In genomic region chr14:123032435-123032834, GRCm38 (mm10) we compare ENCODE assay signal across 18 mouse cellular contexts. TPM values are rescaled to one million over a fixed set of nuclear protein-coding genes. Genes with fewer than 3 reads are reported as not detected.
DNase-seq lines count a peak whose midpoint lies in the region; ATAC-seq lines count a peak whose summit lies in the region.
"Had no signal": no experiment of that assay in that cellular context is flagged by ENCODE, and none has a peak within 500 bp of the region (broad histone marks: within the 10 kb centered on the region; RNA-seq: fewer than 3 reads in every experiment).

No protein-coding gene starts in this region.

- H3K4me1 ChIP-seq in neural tube, embryonic 13.5 days (replicated peaks) = 0 out of 2 replicates have a peak, but pooled peaks cover 3% of the 10 kb centered on the region
- no peaks in the 10 kb centered on the region for H3K4me1 ChIP-seq in neural tube, embryonic 15.5 days
- H3K4me1 ChIP-seq: embryonic facial prominence, embryonic 10.5 days; embryonic facial prominence, embryonic 12.5 days; forebrain, embryonic 13.5 days; forebrain, embryonic 15.5 days had no signal

- H3K27ac ChIP-seq in neural tube, embryonic 13.5 days (replicated peaks) = no peak overlapping the region
- no peak overlapping the region for H3K27ac ChIP-seq in neural tube, embryonic 15.5 days (replicated peaks)
- H3K27ac ChIP-seq: embryonic facial prominence, embryonic 10.5 days; embryonic facial prominence, embryonic 12.5 days; forebrain, embryonic 13.5 days; forebrain, embryonic 15.5 days had no signal

- 67% methylated on average over 1 of the region's 1 CpGs for WGBS in neural tube, embryonic 13.5 days
- 61% methylated on average over 1 of the region's 1 CpGs for WGBS in neural tube, embryonic 15.5 days

- no peak overlapping the region for H3K9ac ChIP-seq in neural tube, embryonic 13.5 days
- no peak overlapping the region for H3K9ac ChIP-seq in neural tube, embryonic 15.5 days (replicated peaks)
- H3K9ac ChIP-seq: embryonic facial prominence, embryonic 12.5 days; forebrain, embryonic 13.5 days; forebrain, embryonic 15.5 days; forebrain, postnatal 0 days had no signal

- peak; percentile 10 for DNase-seq in embryo, embryonic 11 days
- no peak for DNase-seq in embryo, embryonic 9.5 days (ENCODE audit: extremely low spot score)
- peak; percentile 63 for DNase-seq in mesoderm, embryonic 11.5 days (ENCODE audit: low read depth, low spot score)
- DNase-seq in adrenal gland, adult 18-20 months (ENCODE audit: low spot score in 2 of 2) = no peak
- DNase-seq: adrenal gland, adult 8-10 months; adrenal gland, postnatal 14 days; cerebellum, adult 11-12 months; cerebellum, adult 2 months; cerebellum, adult 9-10 months; cerebellum, postnatal 10 days; cerebellum, postnatal 25 days; forebrain, postnatal 0 days had no signal

- H3K4me2 ChIP-seq in neural tube, embryonic 13.5 days = no peak overlapping the region
- H3K4me2 ChIP-seq in neural tube, embryonic 15.5 days = no peak overlapping the region
- H3K4me2 ChIP-seq: embryonic facial prominence, embryonic 12.5 days; forebrain, embryonic 13.5 days; forebrain, embryonic 15.5 days had no signal

- H3K4me3 ChIP-seq in neural tube, embryonic 13.5 days = no peak overlapping the region
- H3K4me3 ChIP-seq in neural tube, embryonic 15.5 days (replicated peaks) = no peak overlapping the region
- H3K4me3 ChIP-seq: embryonic facial prominence, embryonic 10.5 days; embryonic facial prominence, embryonic 12.5 days; forebrain, embryonic 13.5 days; forebrain, embryonic 15.5 days had no signal

- H3K36me3 ChIP-seq in neural tube, embryonic 13.5 days = no peaks in the 10 kb centered on the region
- no peaks in the 10 kb centered on the region for H3K36me3 ChIP-seq in neural tube, embryonic 15.5 days
- H3K36me3 ChIP-seq: embryonic facial prominence, embryonic 10.5 days; embryonic facial prominence, embryonic 12.5 days; forebrain, embryonic 15.5 days had no signal

- ATAC-seq in neural tube, embryonic 13.5 days (ENCODE audit: low read depth) = 0 out of 2 replicates have a peak, but pooled peaks have one; percentile 27
- ATAC-seq in neural tube, embryonic 15.5 days (ENCODE audit: low FRiP score) = no peak
- ATAC-seq: forebrain, embryonic 13.5 days; forebrain, embryonic 15.5 days had no signal

- H3K9me3 ChIP-seq in neural tube, embryonic 13.5 days = no peaks in the 10 kb centered on the region
- no peaks in the 10 kb centered on the region for H3K9me3 ChIP-seq in neural tube, embryonic 15.5 days (replicated peaks)
- H3K9me3 ChIP-seq: embryonic facial prominence, embryonic 10.5 days; forebrain, embryonic 15.5 days had no signal

- H3K27me3 ChIP-seq in neural tube, embryonic 13.5 days = no peaks in the 10 kb centered on the region
- H3K27me3 ChIP-seq in neural tube, embryonic 15.5 days (replicated peaks) = no peaks in the 10 kb centered on the region
- H3K27me3 ChIP-seq: embryonic facial prominence, embryonic 12.5 days; forebrain, embryonic 13.5 days; forebrain, embryonic 15.5 days had no signal

RNA-seq across cellular contexts. Expression of gene Tmtc4, which starts 48.6 kb away (rescaled TPM):
- 57.0 and 59.0 TPM in 2 replicates for polyA plus RNA-seq in neural tube, embryonic 13.5 days (2015; fragmentation: Nextera tagmentation; extraction: Ambion mirVana)
- polyA plus RNA-seq in neural tube, embryonic 15.5 days (2015; fragmentation: Nextera tagmentation; extraction: Ambion mirVana) = 49.0 and 57.2 TPM in 2 replicates
- total RNA-seq in adrenal gland, adult 18-20 months (2021) = 10 to 100 TPM; 16.2 to 17.4 TPM

Comparison
In these comparisons a context has a peak if more than half of its experiments do, and no peak if none do; other contexts are left out.
1. DNase-seq: peak in embryo, embryonic 11 days (single experiment) and mesoderm, embryonic 11.5 days (single experiment); none in embryo, embryonic 9.5 days (single experiment) and adrenal gland, adult 18-20 months (0 of 2).